Mouse (Mus musculus) layer of hippocampus, postnatal 10 days (tissue): Measurements from ENCODE around the gene Zbtb20. TPM values are rescaled to one million over a fixed set of nuclear protein-coding genes. Genes with fewer than 3 reads are reported as not detected.

Experiments used
- DNase-seq, 2 experiments: peaks; one replicate each; pipeline ENCODE4 v3.0.0; 2021; ENCODE audit warnings: low spot score in 2 of 2
- total RNA-seq, 2 experiments: library from RNA; stranded (reverse); gene quantifications; 2 replicates each; pipeline ENCODE4 v1.2.3; 2021

Zbtb20 gene
- total RNA-seq, 2 experiments from 2014 or later: 310 to 333 TPM

GRCm38 (mm10) chr16:43359546-43359945 is 483.9 kb downstream of the Zbtb20 start:
- DNase-seq: no peak

GRCm38 (mm10) chr16:43360112-43360511 is 484.4 kb downstream of the Zbtb20 start:
- no peak for DNase-seq

- DNase-seq: no peak
Observed at GRCm38 (mm10) chr16:43360838-43361480, 485.3 kb downstream of the Zbtb20 start.

GRCm38 (mm10) chr16:43362651-43363300 is 487.1 kb downstream of the Zbtb20 start:
- DNase-seq: peak in 1 of 2 experiments; percentile 39

GRCm38 (mm10) chr16:43363316-43363715 is 487.6 kb downstream of the Zbtb20 start:
- DNase-seq: no peak

- peak; percentile 25 to 28 for DNase-seq
Observed at GRCm38 (mm10) chr16:43363751-43364515, 488.3 kb downstream of the Zbtb20 start.

- no peak for DNase-seq
Observed at GRCm38 (mm10) chr16:43364516-43364910, 488.8 kb downstream of the Zbtb20 start.

- no peak for DNase-seq
Observed at GRCm38 (mm10) chr16:43365277-43365676, 489.6 kb downstream of the Zbtb20 start.

GRCm38 (mm10) chr16:43370496-43371020 is 494.9 kb downstream of the Zbtb20 start:
- DNase-seq: no peak

GRCm38 (mm10) chr16:43376782-43377181 is 501.1 kb downstream of the Zbtb20 start:
- no peak for DNase-seq

GRCm38 (mm10) chr16:43379351-43380325 is 504.0 kb downstream of the Zbtb20 start:
- no peak for DNase-seq

- no peak for DNase-seq
Observed at GRCm38 (mm10) chr16:43381183-43381582, 505.5 kb downstream of the Zbtb20 start.

- DNase-seq: no peak
Observed at GRCm38 (mm10) chr16:43383149-43383740, 507.6 kb downstream of the Zbtb20 start.

GRCm38 (mm10) chr16:43384953-43385619 is 509.4 kb downstream of the Zbtb20 start:
- no peak for DNase-seq

GRCm38 (mm10) chr16:43385620-43386210 is 510.0 kb downstream of the Zbtb20 start:
- DNase-seq: no peak

GRCm38 (mm10) chr16:43386426-43386825 is 510.7 kb downstream of the Zbtb20 start:
- DNase-seq: no peak

GRCm38 (mm10) chr16:43388389-43388788 is 512.7 kb downstream of the Zbtb20 start:
- no peak for DNase-seq

- DNase-seq: no peak
Observed at GRCm38 (mm10) chr16:43390387-43390786, 514.7 kb downstream of the Zbtb20 start.

GRCm38 (mm10) chr16:43393382-43393781 is 517.7 kb downstream of the Zbtb20 start:
- no peak for DNase-seq
